Mouse (Mus musculus) spleen, adult 2 months (tissue): ENCODE data around the gene Fkrp. TPM values are rescaled to one million over a fixed set of nuclear protein-coding genes. Genes with fewer than 3 reads are reported as not detected.
A peak's percentile ranks its signal among the peaks of the same experiment; 100 is the strongest.

Experiments used
- DNase-seq, 2 experiments: peaks; one replicate each; pipeline versions ENCODE4 v3.0.0 to v3.0.0-alpha.2; 2012 to 2021; ENCODE audit warnings: low spot score in 2 of 2, low read depth in 1 of 2
- H3K27ac ChIP-seq: fragments of 200-500 bp; 2 replicates; pipeline ENCODE4 v1.5.1; 2012; ENCODE audit warnings: low read length, inconsistent platforms; ENCODE audit not compliant: insufficient read depth
- H3K27me3 ChIP-seq: fragments of 200-500 bp; 2 replicates; pipeline ENCODE4 v1.6.1; 2012; ENCODE audit warnings: mild to moderate bottlenecking, moderate library complexity, low read length, inconsistent platforms; ENCODE audit not compliant: control insufficient read depth, insufficient read depth
- H3K36me3 ChIP-seq: fragments of 200-500 bp; 2 replicates; pipeline ENCODE4 v1.6.1; 2012; ENCODE audit warnings: mild to moderate bottlenecking, low read length, inconsistent platforms; ENCODE audit not compliant: control insufficient read depth, insufficient read depth
- H3K4me1 ChIP-seq: fragments of 200-500 bp; 2 replicates; pipeline ENCODE4 v1.6.1; 2011; ENCODE audit warnings: inconsistent platforms; ENCODE audit not compliant: control insufficient read depth, insufficient read depth, insufficient read length
- H3K4me3 ChIP-seq: fragments of 200-500 bp; 2 replicates; pipeline ENCODE4 v1.5.1; 2011; ENCODE audit warnings: mild to moderate bottlenecking, inconsistent platforms; ENCODE audit not compliant: insufficient read depth, insufficient read length; ENCODE audit errors: extremely low read depth
- CTCF ChIP-seq: fragments of 200-500 bp; IDR thresholded peaks from 2 replicates; pipeline ENCODE4 v1.5.1; 2011; ENCODE audit warnings: mild to moderate bottlenecking, inconsistent platforms; ENCODE audit not compliant: insufficient read depth, insufficient read length, insufficient replicate concordance; ENCODE audit errors: extremely low read depth
- POLR2A ChIP-seq: fragments of 200-500 bp; IDR thresholded peaks from 2 replicates; pipeline ENCODE4 v1.6.1; 2011; ENCODE audit warnings: low read depth, low read length, inconsistent platforms
- WGBS: fragments of 180-500 bp; shearing (Covaris S2); methylation state at CpG from one replicate; pipeline ENCODE4 v1.1.7; 2018; 5-methylcytosine and 5-hydroxymethylcytosine counted together
- polyA plus RNA-seq: library from polyadenylated mRNA; depleted of rRNA; stranded (reverse); fragments of >200 nt; gene quantifications from 2 replicates; pipeline ENCODE4 v1.2.3, GENCODE M21; 2012

Gene Fkrp
- polyA plus RNA-seq, 1 experiment, result 28.6 TPM

DNA sequence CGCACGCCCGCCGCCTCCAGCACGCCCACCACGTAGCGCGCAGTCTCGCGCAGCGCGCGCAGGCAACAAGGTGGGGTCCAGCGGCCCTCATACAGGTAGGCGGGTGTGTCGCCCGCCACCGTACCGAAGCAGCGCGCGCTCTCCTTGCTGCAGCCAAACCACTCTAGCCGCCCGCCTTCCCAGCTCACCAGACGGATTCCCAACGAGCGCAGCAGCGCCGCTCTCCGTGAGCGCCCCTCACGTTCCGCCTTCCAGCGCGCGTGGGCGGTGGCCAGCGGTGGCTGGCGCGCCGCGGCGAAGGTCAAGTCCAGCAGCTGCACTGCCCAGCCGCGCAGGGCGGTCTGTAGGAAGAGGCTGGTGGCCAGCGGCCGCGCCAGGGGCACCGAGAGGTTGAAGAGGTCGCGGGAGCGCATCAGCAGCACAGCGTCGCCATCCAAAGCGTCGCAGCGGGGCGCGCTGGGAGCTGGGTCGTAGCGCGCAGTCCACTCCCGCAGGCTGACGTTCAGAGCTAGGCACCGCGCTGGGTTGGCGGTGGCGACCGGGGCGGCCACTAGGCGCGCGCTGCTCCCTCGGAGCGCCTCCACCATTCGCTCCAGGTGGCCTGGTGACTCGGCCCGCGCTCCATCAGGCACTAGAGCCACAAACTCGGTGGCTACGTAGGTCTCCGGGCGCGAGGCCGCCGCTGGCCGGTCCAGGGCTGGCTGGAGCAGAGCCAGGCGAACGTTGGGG is 5.4 kb downstream of the Fkrp start:
- H3K27me3 ChIP-seq, result no peaks in the 10 kb centered on the region
- H3K27ac ChIP-seq, result no peak overlapping the region
- TF ChIP-seq POLR2A, result no peak
- no peak for TF ChIP-seq CTCF
- 94% methylated on average over 90 of the region's 90 CpGs for WGBS
- H3K36me3 ChIP-seq, result peaks cover 12% of the 10 kb centered on the region
- DNase-seq, result no peak
- H3K4me1 ChIP-seq, result no peaks in the 10 kb centered on the region; the same call in 1 of the 2 replicates
- no peak overlapping the region for H3K4me3 ChIP-seq

DNA sequence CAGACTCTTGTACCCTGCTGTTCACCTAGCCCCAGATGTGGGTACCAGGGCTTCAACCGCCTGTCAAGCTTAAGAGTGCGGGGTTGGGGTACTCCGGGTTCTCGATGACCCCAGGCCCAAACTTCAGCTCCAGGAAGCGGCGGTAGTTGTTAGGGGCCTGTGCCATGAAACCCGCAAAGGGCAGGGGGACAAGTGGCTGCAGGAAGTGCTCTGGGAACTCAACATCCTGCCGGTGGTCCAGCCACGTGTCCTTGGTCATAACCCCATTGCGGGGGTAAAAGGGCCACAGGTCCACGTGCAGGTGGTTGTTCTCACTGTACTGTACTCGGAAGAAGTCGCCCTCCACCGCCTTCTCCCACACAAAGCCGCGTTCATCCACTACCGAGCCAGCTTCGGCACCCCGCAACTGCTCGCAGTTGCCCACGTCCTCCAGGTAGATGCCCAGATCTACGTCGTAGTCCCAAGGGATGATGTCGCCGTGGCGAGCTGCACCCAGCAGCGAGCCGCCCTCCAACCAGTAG is 6.1 kb downstream of the Fkrp start:
- Histone ChIP-seq H3K4me1 (no peaks in the 10 kb centered on the region; the same call in 1 of the 2 replicates), H3K4me3 (no peak overlapping the region), H3K27me3 (no peaks in the 10 kb centered on the region), H3K27ac (no peak overlapping the region), H3K36me3 (peaks cover 12% of the 10 kb centered on the region)
- TF ChIP-seq CTCF (no peak), POLR2A (no peak)
- WGBS, result 95% methylated on average over 28 of the region's 28 CpGs
- no peak for DNase-seq

DNA sequence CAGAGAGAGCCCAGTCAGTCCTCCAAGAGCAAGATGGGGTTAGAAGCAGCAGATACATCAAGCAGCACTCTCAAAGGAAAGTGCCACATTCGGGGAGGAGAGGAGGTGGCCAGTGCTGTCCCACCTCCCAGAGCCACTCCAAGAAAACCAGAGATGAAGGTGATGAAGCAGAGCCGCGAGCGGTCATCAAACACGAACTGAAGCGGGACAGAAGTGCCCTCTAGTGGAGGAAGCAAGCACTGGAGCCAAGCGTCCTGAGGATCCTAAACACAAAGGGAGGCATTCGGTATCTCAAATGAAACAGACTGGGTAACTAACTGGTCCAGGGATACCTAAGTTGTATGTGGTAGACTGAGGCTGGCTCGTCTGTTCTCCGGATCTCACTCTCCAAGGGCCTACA is 6.8 kb downstream of the Fkrp start:
- Histone ChIP-seq H3K36me3 (peaks cover 12% of the 10 kb centered on the region), H3K4me3 (no peak overlapping the region), H3K27ac (no peak overlapping the region), H3K4me1 (no peaks in the 10 kb centered on the region; the same call in 1 of the 2 replicates), H3K27me3 (no peaks in the 10 kb centered on the region)
- TF ChIP-seq POLR2A, result no peak
- peak; percentile 75; the same call in 1 of the 2 replicates for TF ChIP-seq CTCF
- peak in 1 of 2 experiments; percentile 38 for DNase-seq
- 56% methylated on average over 10 of the region's 10 CpGs for WGBS

DNA sequence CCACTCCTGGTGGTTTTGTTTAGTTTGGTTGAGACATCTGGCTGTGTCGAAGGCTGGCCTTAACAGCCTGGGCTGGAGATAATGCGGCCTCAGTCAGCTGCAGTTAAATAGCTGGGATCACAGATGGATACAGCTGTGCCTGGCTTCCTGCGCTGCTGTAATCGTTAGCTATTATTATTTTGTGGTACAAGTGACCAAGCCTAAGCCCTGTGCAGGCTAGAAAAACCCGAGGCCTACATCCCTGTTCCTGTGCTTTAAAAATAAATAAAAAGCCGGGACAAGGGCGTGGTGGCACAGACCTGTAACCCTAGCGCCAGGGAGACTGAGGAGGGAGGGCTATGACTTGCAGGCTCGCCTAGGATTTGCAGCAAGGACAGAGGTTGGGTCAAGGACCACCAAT is 7.9 kb downstream of the Fkrp start:
- H3K27ac ChIP-seq, result no peak overlapping the region
- TF ChIP-seq POLR2A (no peak), CTCF (no peak)
- no peak for DNase-seq
- WGBS, result 94% methylated on average over 9 of the region's 9 CpGs
- no peaks in the 10 kb centered on the region; the same call in 1 of the 2 replicates for H3K4me1 ChIP-seq
- peaks cover 12% of the 10 kb centered on the region for H3K36me3 ChIP-seq
- no peak overlapping the region for H3K4me3 ChIP-seq
- H3K27me3 ChIP-seq, result no peaks in the 10 kb centered on the region

DNA sequence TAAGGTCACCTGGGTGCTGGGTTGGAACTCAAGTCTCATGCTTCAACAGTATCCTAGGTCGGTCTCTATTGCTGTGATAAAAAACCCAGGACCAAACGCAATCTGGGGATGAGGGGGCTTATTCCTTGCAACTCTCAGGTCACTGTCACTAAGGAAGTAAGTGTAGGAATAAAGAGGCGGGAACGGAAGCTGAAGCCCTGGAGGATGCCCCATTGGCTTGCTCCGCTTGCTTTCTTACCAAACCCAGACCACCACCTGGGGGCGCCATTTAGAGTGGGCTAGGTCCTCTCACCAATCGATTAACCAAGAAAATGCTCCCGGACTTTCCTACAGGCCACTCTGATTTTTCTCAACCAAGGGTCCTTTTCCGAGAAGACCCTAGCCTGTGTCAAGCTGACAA is 8.6 kb downstream of the Fkrp start:
- 86% methylated on average over 9 of the region's 9 CpGs for whole genome bisulfite sequencing

DNA sequence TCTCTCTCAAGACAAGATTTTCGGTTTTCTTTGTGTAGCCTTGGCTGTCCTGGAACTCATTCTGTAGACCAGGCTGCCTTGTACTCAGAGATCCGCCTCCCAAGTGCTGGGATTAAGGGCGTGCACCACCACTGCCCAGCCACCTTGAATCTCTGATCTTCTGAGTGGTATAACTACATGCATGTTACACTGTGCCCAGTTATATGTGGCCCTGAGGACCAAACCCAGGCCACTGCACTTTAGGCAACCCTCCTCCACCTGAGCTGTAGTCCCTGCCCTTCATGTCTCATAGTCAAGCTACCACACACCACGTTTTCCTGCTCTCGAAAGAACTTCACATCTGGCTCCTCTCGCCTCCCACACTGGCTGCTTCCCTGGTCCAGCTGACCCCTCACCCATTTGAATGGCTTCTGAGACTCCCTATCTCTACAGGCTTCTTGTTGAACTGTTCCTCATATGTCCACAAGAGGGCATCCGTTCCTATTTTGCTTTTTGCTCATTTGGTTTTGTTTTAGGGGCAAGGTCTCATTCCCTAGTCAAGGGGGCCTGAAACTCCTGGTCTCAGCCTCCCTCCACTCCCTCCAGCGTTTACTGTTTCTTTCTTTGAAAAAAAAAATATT is 12.0 kb downstream of the Fkrp start:
- WGBS, result 32% methylated on average over 8 of the region's 8 CpGs
- H3K4me3 ChIP-seq, result no peak overlapping the region
- no peak overlapping the region for H3K27ac ChIP-seq
- TF ChIP-seq CTCF, result peak; percentile 16; the same call in 1 of the 2 replicates
- TF ChIP-seq POLR2A, result no peak
- H3K36me3 ChIP-seq, result no peaks in the 10 kb centered on the region
- no peak for DNase-seq
- no peaks in the 10 kb centered on the region for H3K27me3 ChIP-seq
- no peaks in the 10 kb centered on the region for H3K4me1 ChIP-seq

More for the DNA sequence above, 8.6 kb downstream of the Fkrp start:
- Histone ChIP-seq H3K4me1 (no peaks in the 10 kb centered on the region; the same call in 1 of the 2 replicates), H3K4me3 (no peak overlapping the region), H3K27me3 (no peaks in the 10 kb centered on the region), H3K36me3 (peaks cover 12% of the 10 kb centered on the region), H3K27ac (no peak overlapping the region)
- no peak for DNase-seq
- no peak for TF ChIP-seq POLR2A
- peak; percentile 26; the same call in 1 of the 2 replicates for TF ChIP-seq CTCF

DNA sequence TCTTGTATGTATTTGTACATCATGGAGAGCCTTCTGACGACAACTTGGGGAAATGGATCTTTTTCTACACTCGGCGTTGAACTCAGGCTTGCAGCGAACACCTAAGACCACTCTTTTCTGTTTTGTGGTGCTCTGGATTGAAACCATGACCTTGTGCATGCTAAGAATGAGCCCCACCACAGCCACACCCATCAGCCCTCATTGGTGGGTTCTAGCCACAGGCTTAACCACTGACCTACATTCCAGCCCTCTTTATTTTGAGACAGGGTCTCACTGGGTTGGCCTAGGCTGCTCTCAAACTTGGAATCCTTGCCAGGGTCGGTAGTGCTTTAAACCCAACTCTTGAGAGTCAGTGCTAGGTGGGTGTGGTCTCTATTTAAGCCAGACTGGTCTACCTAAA is 21.6 kb downstream of the Fkrp start:
- no peaks in the 10 kb centered on the region for H3K4me1 ChIP-seq
- no peak overlapping the region for H3K4me3 ChIP-seq
- H3K27me3 ChIP-seq, result no peaks in the 10 kb centered on the region
- no peak for TF ChIP-seq CTCF
- H3K36me3 ChIP-seq, result peaks cover 38% of the 10 kb centered on the region
- WGBS, result 84% methylated on average over 5 of the region's 5 CpGs
- H3K27ac ChIP-seq, result no peak overlapping the region
- DNase-seq, result no peak
